Mouse (Mus musculus): ENCODE measurements around the gene Psen1. TPM values are rescaled to one million over a fixed set of nuclear protein-coding genes. Genes with fewer than 3 reads are reported as not detected.

The Psen1 gene
- total RNA-seq, 2 experiments from 2014 or later = 25.8 to 31.2 TPM

DNA sequence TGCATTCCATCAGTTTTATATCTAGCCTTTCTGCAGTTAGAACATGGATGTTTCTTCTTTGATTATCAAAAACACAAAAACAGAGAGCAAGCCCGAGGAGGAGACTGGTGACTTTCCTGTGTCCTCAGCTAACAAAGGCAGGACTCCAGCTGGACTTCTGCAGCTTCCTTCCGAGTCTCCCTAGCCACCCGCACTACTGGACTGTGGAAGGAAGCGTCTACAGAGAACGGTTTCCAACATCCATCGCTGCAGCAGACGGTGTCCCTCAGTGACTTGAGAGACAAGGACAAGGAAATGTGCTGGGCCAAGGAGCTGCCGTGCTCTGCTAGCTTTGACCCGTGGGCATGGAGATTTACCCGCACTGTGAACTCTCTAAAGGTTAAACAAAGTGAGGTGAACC, 46.1 kb downstream of the Psen1 start:
- H3K27ac ChIP-seq = peak overlapping the region; percentile 28; the same call in 1 of the 2 replicates
- no peak overlapping the region for H3K4me3 ChIP-seq
- no peak for TF ChIP-seq CTCF (IDR thresholded peaks at IDR 0.05)
- intact Hi-C loops (cut with DNase I) = no loop called here
- DNase-seq = no peak

DNA sequence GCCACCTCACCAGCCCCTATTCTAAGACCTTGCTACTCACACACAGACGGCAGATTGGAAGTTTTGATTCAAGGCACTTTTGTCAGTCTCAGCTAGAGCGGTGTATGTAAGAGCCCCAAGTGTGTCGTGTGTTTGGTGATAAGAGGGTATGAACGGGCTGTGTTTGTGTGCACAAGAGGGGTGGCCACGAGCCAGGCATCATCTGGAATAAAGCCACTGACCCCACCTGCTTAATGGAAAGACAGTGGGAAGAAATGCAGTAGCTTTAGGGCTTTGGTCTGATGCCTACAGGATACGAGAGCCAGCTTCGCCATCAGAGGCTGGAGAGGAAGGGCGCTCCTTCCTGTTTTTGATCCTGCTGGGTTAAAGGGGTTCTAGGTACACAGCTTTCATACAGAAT, 48.3 kb downstream of the Psen1 start:
- DNase-seq = no peak
- no peak overlapping the region for H3K4me3 ChIP-seq
- no peak for TF ChIP-seq CTCF (IDR thresholded peaks at IDR 0.05)
- no peak overlapping the region for H3K27ac ChIP-seq
- intact Hi-C loops (cut with DNase I) = no loop called here

GRCm38 (mm10) chr12:83738651-83739050, 50.7 kb downstream of the Psen1 start:
- TF ChIP-seq CTCF (IDR thresholded peaks at IDR 0.05) = no peak
- intact Hi-C loops (cut with DNase I) = no loop called here
- H3K4me3 ChIP-seq = no peak overlapping the region
- H3K27ac ChIP-seq = no peak overlapping the region
- DNase-seq = no peak

GRCm38 (mm10) chr12:83741722-83742121, 53.8 kb downstream of the Psen1 start:
- Histone ChIP-seq H3K27ac (no peak overlapping the region), H3K4me3 (no peak overlapping the region)
- DNase-seq = no peak
- intact Hi-C loops (cut with DNase I) = no loop called here
- no peak for TF ChIP-seq CTCF (IDR thresholded peaks at IDR 0.05)

DNA sequence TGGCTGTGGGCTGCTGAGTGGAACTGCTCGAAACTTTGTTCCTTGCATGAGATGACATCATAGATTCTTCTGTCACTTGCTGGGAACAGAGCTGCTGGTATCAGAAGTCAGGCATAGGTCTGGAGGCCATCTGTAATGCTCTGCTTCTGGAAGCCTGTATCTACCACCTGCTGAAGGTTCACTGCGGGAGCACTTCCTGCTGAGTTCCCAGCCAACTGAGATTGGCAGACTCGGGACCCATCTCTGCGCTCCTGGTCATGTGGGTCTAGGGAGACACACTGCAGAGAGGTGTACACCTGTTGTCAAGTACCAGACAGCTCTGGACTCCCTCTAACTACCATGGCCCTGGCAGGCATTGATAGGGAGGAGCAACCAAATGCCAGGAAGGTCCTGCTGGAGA, 54.9 kb downstream of the Psen1 start:
- intact Hi-C loops (cut with DNase I) = no loop called here
- no peak for TF ChIP-seq CTCF (IDR thresholded peaks at IDR 0.05)
- Histone ChIP-seq H3K4me3 (no peak overlapping the region), H3K27ac (no peak overlapping the region)
- DNase-seq = no peak

GRCm38 (mm10) chr12:83743712-83744111, 55.8 kb downstream of the Psen1 start:
- TF ChIP-seq CTCF (IDR thresholded peaks at IDR 0.05) = no peak
- Histone ChIP-seq H3K4me3 (no peak overlapping the region), H3K27ac (no peak overlapping the region)
- no peak for DNase-seq
- intact Hi-C loops (cut with DNase I) = no loop called here

DNA sequence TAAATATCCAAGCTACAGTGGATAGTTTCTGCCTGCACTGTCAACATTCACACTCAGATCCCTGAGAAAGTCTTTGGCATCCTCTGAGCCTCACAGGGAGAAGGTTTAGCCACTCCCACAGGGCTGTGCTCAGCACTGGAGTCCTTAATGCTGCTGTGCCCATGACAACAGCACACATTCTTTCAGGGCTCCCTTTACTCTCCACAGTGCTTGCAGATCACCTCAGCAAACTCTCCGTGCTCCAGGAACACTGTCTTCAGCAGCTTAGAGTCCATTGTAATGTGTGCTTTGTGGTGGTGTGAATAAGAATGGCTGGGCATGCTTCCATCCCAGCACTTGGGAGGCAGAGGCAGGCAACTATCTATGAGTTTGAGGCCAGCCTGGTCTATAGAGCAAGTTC, 61.2 kb downstream of the Psen1 start:
- Histone ChIP-seq H3K4me3 (no peak overlapping the region), H3K27ac (no peak overlapping the region)
- intact Hi-C loops (cut with DNase I) = no loop called here
- no peak for TF ChIP-seq CTCF (IDR thresholded peaks at IDR 0.05)
- DNase-seq = no peak

DNA sequence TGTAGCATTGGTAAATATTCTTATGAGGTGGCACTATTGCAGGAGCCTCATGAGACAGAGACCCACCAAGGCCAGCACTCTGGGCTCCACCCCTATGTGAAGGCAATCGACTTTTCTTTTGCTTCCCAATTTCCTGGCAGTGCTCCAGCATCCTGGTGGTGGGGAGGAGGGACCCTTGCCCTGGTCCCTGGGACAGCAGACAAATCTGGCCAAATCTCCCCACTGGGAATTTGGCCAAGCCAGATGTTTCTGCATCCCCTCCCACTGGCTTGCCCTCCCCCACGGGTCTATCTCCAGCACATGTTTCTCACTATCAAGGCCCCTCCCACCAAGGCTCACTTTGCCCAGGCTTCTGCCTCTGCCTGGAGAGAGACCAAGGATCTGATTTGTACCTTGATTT, 64.5 kb downstream of the Psen1 start:
- intact Hi-C loops (cut with DNase I) = no loop called here
- no peak overlapping the region for H3K27ac ChIP-seq
- no peak for DNase-seq
- no peak overlapping the region for H3K4me3 ChIP-seq
- no peak for TF ChIP-seq CTCF (IDR thresholded peaks at IDR 0.05)

- no peak for TF ChIP-seq CTCF (IDR thresholded peaks at IDR 0.05)
- Histone ChIP-seq H3K4me3 (no peak overlapping the region), H3K27ac (no peak overlapping the region)
- no peak for DNase-seq
- intact Hi-C loops (cut with DNase I) = no loop called here
Observed at GRCm38 (mm10) chr12:83758735-83759134, 70.8 kb downstream of the Psen1 start.

DNA sequence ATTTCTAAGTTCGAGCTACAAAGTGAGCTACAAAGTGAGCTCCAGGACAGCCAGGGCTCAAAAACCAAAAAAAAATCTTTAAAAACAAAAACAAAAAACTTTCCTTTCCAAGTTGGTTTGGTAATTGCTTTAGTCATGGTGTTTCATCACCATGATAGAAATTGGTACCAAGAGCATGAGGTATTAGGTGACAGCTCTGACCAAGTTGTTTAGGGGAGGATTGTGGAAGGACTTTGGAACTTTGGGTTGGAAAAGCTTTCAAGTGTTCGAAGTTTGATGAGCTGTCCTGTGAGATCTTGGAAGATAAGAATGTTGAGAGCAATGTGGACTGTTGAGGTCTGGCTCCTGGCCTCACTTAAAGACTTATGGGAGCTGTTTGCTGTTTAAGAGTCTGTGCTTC, 72.2 kb downstream of the Psen1 start:
- no peak for TF ChIP-seq CTCF (IDR thresholded peaks at IDR 0.05)
- Histone ChIP-seq H3K27ac (no peak overlapping the region), H3K4me3 (no peak overlapping the region)
- DNase-seq = no peak
- intact Hi-C loops (cut with DNase I) = no loop called here

DNA sequence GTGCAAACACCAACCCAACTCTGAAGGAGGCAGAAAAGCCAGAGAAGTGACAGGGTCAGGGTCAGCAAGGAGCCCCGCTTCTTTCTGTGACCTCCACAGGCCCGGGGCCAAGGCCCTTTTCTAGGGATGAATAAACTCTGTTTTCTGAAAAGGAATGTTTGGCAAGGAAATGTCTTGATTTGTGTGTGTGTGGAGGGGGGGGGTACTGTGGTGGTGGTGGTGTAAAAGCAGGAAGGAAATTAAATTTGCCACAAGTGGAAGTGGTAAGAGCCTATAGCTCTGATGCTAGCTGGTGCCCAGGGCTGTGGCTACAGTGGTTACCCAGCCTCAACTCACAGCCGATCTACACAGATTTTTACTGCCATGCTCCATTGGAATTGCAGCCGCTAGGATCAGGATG, 74.8 kb downstream of the Psen1 start:
- Histone ChIP-seq H3K4me3 (no peak overlapping the region), H3K27ac (no peak overlapping the region)
- no peak for TF ChIP-seq CTCF (IDR thresholded peaks at IDR 0.05)
- DNase-seq = no peak
- intact Hi-C loops (cut with DNase I) = no loop called here

DNA sequence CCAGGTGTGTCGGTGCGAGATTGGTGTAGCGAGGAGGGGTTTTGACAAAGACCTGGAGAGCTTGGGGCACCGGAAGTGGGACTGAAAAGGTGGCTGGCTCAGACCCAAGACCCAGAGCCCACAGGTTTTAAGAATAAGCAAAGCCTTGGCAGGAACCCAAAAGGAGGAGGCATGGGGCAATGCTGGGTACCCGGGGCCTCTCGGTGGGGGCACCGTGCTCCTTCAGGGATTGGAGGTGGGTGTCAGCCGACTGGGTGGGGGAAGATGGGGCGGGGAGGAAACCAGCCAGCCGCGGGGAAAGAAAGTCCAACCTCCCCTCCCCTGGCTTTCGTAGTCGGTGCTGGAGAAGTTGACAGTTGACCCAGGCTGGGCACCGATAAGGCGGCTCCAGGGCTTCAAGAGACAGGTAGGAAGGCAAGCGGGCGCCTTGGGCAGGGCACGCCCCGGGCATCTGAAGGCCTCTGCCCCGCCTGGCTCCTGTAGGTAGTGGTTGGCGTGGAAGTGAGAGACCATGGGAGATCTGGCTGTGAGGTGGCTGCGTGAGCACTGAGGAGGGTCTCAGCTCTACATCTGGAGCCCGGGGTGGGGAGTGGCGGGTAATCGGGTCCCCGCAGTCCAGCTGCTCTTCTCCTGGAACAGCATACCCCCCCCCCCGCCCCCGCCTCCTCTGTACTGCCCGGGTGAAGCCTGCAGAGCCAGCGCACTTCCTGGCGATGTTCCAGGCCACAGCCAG, 75.5 kb downstream of the Psen1 start, which contains the start of gene Papln:
Gene Papln, plus strand, starts transcription at position 324 of the 733 bp plus-strand sequence.
- no peak for TF ChIP-seq CTCF (IDR thresholded peaks at IDR 0.05)
- intact Hi-C loops (cut with DNase I) = no loop called here
- Histone ChIP-seq H3K27ac (peak within 1 kb of the TSS; percentile 65), H3K4me3 (peak within 1 kb of the TSS; percentile 74)
- DNase-seq = no peak

DNA sequence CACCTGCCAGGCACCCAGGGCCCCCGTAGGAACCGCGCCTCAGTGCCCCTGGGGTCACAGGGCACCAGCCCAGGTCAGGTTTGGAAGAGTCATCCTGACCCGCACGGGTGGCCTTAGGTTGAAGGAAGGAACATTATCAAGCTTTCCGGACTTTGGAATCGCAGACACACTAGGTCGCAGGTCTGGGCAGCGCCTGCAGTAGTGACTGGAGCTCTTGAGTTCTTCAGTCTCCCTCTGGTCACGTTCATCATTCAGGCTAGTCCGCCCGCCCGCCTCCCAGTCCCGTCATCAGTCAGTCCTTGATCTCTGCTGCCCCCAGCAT, 76.1 kb downstream of the Psen1 start:
- intact Hi-C loops (cut with DNase I) = no loop called here
- DNase-seq = peak; percentile 51

GRCm38 (mm10) chr12:83764519-83764918, 76.6 kb downstream of the Psen1 start:
- peak overlapping the region; percentile 74 for H3K4me3 ChIP-seq
- no peak for TF ChIP-seq CTCF (IDR thresholded peaks at IDR 0.05)
- no peak overlapping the region for H3K27ac ChIP-seq
- DNase-seq = no peak
- intact Hi-C loops (cut with DNase I) = no loop called here

More for the DNA sequence above, 76.1 kb downstream of the Psen1 start:
- Histone ChIP-seq H3K27ac (peak overlapping the region; percentile 65; the same call in 1 of the 2 replicates), H3K4me3 (peak overlapping the region; percentile 74)
- no peak for TF ChIP-seq CTCF (IDR thresholded peaks at IDR 0.05)
